Mouse (Mus musculus): ENCODE results near the gene Ttc7b. TPM values are rescaled to one million over a fixed set of nuclear protein-coding genes. Genes with fewer than 3 reads are reported as not detected.
A peak's percentile ranks its signal among the peaks of the same experiment; 100 is the strongest.

The Ttc7b gene
- polyA plus RNA-seq, 1 experiment from 2014 or later: 6.3 TPM

DNA sequence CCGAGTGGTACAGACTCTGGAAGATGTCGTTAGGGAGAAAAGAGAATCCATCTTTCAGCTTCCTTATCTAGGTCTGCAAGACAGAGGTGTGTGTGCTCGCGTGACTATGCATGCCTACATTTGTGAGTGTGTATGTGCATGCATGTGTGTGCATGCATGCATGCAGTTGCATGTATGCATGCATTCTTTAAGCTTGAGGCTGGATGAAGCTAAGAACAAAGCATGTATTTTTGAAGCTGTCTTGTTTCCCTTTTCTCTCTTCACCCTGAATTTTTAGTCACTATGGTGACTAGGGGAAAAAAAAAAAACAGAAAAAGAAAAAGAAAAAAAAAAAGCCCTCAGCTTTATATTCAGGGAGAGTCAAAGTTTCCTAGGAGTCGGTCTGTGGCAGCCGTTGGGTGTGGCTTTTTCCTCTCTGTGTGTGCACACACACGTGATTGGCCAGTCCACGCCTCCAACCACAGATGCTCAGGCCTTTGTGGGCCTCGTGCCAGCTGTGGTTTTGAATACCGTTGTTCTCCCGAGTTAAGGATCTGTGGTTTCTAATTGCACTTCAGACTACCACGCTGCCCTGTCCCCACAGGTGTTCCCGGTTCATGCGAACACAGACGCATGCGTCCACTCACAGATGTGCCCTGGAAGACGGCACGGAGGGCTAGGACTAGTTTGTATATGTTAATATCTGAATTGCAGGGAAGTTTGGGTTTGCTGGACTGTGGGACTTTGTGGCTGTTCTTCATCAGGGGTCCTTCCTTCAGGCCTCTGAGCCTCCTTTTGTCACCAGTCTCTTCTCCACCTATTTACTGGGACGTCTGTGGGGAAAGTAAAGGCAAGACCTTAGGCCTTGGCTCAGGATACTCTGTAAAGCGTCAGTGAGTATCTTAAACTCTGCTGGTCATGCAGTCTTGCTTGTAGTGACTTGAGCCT lies 243.8 kb downstream of the Ttc7b start:
- 31% methylated on average over 20 of the region's 20 CpGs for WGBS
- Histone ChIP-seq H3K9me3 (replicated peaks; ENCODE audit: control insufficient read depth, low read length) (no peaks in the 10 kb centered on the region), H3K36me3 (ENCODE audit: control insufficient read depth, insufficient read depth, low read length) (no peaks in the 10 kb centered on the region), H3K9ac (ENCODE audit: low read length) (no peak overlapping the region), H3K4me2 (ENCODE audit: low read length) (no peak overlapping the region), H3K4me1 (ENCODE audit: control insufficient read depth, insufficient read depth, low read length) (peaks cover 22% of the 10 kb centered on the region), H3K27ac (ENCODE audit: low read depth, low read length) (peak overlapping the region; percentile 21; the same call in 1 of the 2 replicates), H3K4me3 (ENCODE audit: low read depth, low read length) (no peak overlapping the region), H3K27me3 (replicated peaks; ENCODE audit: control insufficient read depth, insufficient read depth, low read length) (no peaks in the 10 kb centered on the region)
- DNase-seq (ENCODE audit: low spot score) (peak; percentile 91), ATAC-seq (peak; percentile 78)

DNA sequence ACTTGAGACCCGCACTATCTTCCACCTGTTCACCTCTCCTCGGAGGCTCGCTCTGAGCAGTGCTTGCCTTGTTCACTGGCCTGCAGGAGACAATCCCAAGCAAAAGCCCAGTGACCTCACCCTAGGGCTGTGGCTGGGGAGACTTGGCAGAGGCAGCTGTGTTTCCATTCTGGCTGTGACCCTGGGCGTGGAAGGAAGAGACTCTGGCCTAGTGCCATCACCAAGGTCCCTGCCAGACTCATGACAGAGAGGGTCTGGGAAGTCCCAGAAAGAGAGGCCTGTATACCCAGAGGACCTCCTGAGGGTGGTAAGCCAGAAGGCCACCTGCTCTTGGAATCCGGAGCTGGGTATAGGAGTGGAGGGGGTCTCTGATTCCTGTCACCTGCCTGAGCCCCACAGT lies 244.8 kb downstream of the Ttc7b start:
- Histone ChIP-seq H3K4me3 (ENCODE audit: low read depth, low read length) (no peak overlapping the region), H3K4me2 (ENCODE audit: low read length) (no peak overlapping the region), H3K27ac (ENCODE audit: low read depth, low read length) (no peak overlapping the region), H3K9ac (ENCODE audit: low read length) (no peak overlapping the region), H3K9me3 (replicated peaks; ENCODE audit: control insufficient read depth, low read length) (no peaks in the 10 kb centered on the region), H3K36me3 (ENCODE audit: control insufficient read depth, insufficient read depth, low read length) (no peaks in the 10 kb centered on the region), H3K4me1 (ENCODE audit: control insufficient read depth, insufficient read depth, low read length) (peaks cover 20% of the 10 kb centered on the region), H3K27me3 (replicated peaks; ENCODE audit: control insufficient read depth, insufficient read depth, low read length) (no peaks in the 10 kb centered on the region)
- DNase-seq (ENCODE audit: low spot score) (no peak), ATAC-seq (no peak)
- 68% methylated on average over 5 of the region's 5 CpGs for WGBS

DNA sequence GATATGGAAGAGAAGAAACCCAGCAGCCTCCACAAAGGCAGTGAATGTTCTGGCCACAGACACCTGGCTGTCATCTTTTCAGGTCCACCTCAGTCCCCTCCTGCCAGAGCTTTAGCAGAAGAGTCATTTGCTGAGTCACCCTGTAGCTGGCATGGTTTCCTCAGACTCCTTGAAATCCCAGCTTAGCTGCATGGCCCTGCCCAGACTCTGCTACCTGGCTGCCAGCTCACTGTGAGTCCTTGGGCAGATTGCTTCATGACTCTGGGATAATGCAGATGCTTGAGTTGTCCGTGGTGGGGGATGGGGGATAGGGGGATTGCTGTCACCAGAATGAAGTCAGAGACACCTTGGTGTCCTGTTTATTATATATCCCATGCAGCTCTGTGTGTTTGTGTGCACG lies 247.6 kb downstream of the Ttc7b start:
- H3K27ac ChIP-seq (ENCODE audit: low read depth, low read length): no peak overlapping the region
- no peaks in the 10 kb centered on the region for H3K27me3 ChIP-seq (replicated peaks; ENCODE audit: control insufficient read depth, insufficient read depth, low read length)
- no peak overlapping the region for H3K4me3 ChIP-seq (ENCODE audit: low read depth, low read length)
- 80% methylated on average over 2 of the region's 2 CpGs for WGBS
- H3K9ac ChIP-seq (ENCODE audit: low read length): no peak overlapping the region
- DNase-seq (ENCODE audit: low spot score): no peak
- no peaks in the 10 kb centered on the region for H3K36me3 ChIP-seq (ENCODE audit: control insufficient read depth, insufficient read depth, low read length)
- H3K9me3 ChIP-seq (replicated peaks; ENCODE audit: control insufficient read depth, low read length): no peaks in the 10 kb centered on the region
- no peak for ATAC-seq
- peaks cover 20% of the 10 kb centered on the region for H3K4me1 ChIP-seq (ENCODE audit: control insufficient read depth, insufficient read depth, low read length)
- H3K4me2 ChIP-seq (ENCODE audit: low read length): no peak overlapping the region

DNA sequence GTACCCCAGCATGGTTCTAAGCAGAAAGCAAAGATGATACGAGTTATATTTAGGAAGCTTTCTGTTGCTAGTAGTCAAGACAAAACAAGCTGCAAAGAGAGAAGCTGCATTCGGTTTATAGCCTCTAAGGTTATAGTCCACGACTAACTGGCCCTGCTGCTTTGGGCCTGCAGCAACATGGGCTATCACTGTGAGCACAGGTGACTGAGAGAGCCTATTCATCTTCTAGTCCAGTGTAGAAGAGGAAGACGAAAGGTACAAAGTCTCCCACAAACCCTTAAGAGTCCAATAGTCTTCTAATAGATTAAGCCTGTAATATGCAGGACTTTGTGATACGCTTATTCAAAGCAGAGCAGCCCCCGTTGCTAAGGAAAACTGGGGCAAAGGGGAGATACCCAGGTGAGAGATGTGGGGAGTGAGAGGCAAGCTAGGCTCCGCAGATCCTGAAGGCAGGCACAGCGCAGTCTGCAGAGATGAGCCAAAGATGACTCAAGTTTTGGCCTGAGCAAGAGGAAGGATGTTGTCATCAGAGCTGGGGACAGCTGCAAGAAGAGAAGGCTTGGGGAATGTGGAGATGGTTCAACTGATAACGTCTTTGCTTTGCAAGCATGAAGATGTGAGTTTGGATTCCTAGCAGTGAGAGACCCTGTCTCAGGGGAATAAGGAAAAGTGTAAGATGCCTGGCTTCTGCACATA lies 250.5 kb downstream of the Ttc7b start:
- 87% methylated on average over 9 of the region's 9 CpGs for WGBS
- no peak for DNase-seq (ENCODE audit: low spot score)
- Histone ChIP-seq H3K27me3 (replicated peaks; ENCODE audit: control insufficient read depth, insufficient read depth, low read length) (no peaks in the 10 kb centered on the region), H3K27ac (ENCODE audit: low read depth, low read length) (no peak overlapping the region), H3K4me1 (ENCODE audit: control insufficient read depth, insufficient read depth, low read length) (peaks cover 6% of the 10 kb centered on the region; the same call in 1 of the 2 replicates), H3K9ac (ENCODE audit: low read length) (no peak overlapping the region), H3K4me2 (ENCODE audit: low read length) (no peak overlapping the region), H3K9me3 (replicated peaks; ENCODE audit: control insufficient read depth, low read length) (no peaks in the 10 kb centered on the region), H3K36me3 (ENCODE audit: control insufficient read depth, insufficient read depth, low read length) (no peaks in the 10 kb centered on the region), H3K4me3 (ENCODE audit: low read depth, low read length) (no peak overlapping the region)
- ATAC-seq: no peak

DNA sequence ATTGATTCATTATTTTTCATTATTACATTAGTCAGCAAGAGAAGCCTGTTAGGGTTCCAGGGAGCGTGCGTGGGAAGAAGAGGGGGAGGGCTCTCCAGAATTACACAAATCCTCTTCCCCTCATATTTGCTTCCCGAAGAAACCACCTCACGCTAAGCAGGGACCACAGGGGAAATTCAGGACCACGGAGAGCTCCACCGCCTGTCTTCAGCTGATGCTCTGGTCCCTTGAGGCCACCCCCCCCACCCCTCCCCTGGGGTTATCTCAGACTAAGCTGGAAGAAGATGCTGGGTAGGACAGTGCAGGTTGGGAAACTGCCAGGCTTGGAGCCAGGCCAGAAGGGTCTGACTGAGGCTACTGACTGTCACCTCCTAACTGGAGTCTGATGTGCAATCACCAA lies 252.6 kb downstream of the Ttc7b start:
- Histone ChIP-seq H3K27me3 (replicated peaks; ENCODE audit: control insufficient read depth, insufficient read depth, low read length) (no peaks in the 10 kb centered on the region), H3K9ac (ENCODE audit: low read length) (no peak overlapping the region), H3K9me3 (replicated peaks; ENCODE audit: control insufficient read depth, low read length) (no peaks in the 10 kb centered on the region), H3K36me3 (ENCODE audit: control insufficient read depth, insufficient read depth, low read length) (no peaks in the 10 kb centered on the region), H3K4me1 (ENCODE audit: control insufficient read depth, insufficient read depth, low read length) (peaks cover 6% of the 10 kb centered on the region; the same call in 1 of the 2 replicates), H3K4me2 (ENCODE audit: low read length) (no peak overlapping the region), H3K27ac (ENCODE audit: low read depth, low read length) (no peak overlapping the region), H3K4me3 (ENCODE audit: low read depth, low read length) (no peak overlapping the region)
- DNase-seq (ENCODE audit: low spot score) (peak; percentile 53), ATAC-seq (no peak)
- 16% methylated on average over 6 of the region's 6 CpGs for WGBS

DNA sequence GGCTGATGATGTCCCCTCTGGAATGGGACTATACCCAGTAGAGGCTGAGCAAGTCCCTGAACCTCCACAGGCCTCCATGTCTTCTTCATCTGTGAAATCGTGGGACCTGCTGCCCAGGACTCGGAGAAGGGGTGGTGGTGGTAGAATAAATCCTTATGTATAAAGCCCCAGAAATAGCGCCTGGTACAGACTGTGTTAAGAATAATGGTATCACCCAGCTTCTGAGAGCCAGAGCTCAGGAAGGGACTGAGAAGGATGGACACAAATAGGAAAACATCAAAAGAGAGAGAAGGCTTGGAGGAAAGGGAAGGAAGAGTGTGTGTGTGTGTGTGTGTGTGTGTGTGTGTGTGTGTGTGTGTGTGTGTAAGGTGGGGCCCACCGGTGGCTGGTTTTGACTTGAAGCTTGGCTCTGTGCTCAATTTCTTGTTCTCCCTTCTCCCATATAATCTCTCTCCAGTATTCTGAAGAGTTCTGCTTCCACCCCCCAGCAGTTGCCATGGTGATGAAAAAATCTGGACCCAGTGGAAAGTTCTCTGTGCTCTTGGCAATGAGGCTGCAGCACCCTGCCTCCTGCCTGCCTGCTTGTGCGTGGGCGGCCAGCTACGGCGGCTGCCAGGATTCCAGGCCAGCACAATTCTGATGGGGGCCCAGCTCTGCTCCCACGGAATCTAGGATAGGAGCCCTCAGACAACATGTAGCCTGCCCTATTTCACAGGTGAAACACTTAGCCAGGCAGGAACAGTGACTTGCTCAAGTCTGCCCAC lies 254.9 kb downstream of the Ttc7b start:
- Histone ChIP-seq H3K4me3 (ENCODE audit: low read depth, low read length) (no peak overlapping the region), H3K27me3 (replicated peaks; ENCODE audit: control insufficient read depth, insufficient read depth, low read length) (no peaks in the 10 kb centered on the region), H3K27ac (ENCODE audit: low read depth, low read length) (peak overlapping the region; percentile 44; the same call in 1 of the 2 replicates), H3K36me3 (ENCODE audit: control insufficient read depth, insufficient read depth, low read length) (no peaks in the 10 kb centered on the region), H3K9me3 (replicated peaks; ENCODE audit: control insufficient read depth, low read length) (no peaks in the 10 kb centered on the region), H3K4me2 (ENCODE audit: low read length) (no peak overlapping the region), H3K4me1 (ENCODE audit: control insufficient read depth, insufficient read depth, low read length) (peaks cover 6% of the 10 kb centered on the region; the same call in 1 of the 2 replicates), H3K9ac (ENCODE audit: low read length) (no peak overlapping the region)
- peak; percentile 85 for ATAC-seq
- 46% methylated on average over 9 of the region's 9 CpGs for WGBS
- DNase-seq (ENCODE audit: low spot score): peak; percentile 82

DNA sequence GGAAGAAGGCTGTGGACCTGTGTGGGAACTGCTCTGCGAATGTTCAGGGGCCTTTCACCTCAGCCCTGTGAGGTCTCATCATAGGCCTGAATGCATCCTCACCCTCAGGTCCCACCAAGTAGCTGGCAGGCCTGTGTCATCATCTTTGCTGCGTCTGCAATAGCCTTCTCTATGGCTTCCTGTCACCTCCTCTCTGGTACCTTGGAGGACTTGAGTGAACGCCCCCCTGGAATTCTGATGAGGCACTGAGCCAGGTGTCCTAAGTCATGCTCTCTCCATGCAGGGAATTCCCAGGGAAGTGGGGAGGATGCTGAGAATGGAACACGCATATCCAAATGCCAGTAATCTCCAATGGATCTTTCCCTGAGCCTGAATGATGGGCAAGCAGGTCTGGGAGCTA lies 255.7 kb downstream of the Ttc7b start:
- DNase-seq (ENCODE audit: low spot score): no peak
- no peaks in the 10 kb centered on the region for H3K36me3 ChIP-seq (ENCODE audit: control insufficient read depth, insufficient read depth, low read length)
- peaks cover 8% of the 10 kb centered on the region for H3K4me1 ChIP-seq (ENCODE audit: control insufficient read depth, insufficient read depth, low read length)
- no peak overlapping the region for H3K4me2 ChIP-seq (ENCODE audit: low read length)
- no peak overlapping the region for H3K9ac ChIP-seq (ENCODE audit: low read length)
- no peak overlapping the region for H3K4me3 ChIP-seq (ENCODE audit: low read depth, low read length)
- no peaks in the 10 kb centered on the region for H3K9me3 ChIP-seq (replicated peaks; ENCODE audit: control insufficient read depth, low read length)
- H3K27ac ChIP-seq (ENCODE audit: low read depth, low read length): no peak overlapping the region
- 85% methylated on average over 4 of the region's 4 CpGs for WGBS
- ATAC-seq: no peak
- H3K27me3 ChIP-seq (replicated peaks; ENCODE audit: control insufficient read depth, insufficient read depth, low read length): no peaks in the 10 kb centered on the region

DNA sequence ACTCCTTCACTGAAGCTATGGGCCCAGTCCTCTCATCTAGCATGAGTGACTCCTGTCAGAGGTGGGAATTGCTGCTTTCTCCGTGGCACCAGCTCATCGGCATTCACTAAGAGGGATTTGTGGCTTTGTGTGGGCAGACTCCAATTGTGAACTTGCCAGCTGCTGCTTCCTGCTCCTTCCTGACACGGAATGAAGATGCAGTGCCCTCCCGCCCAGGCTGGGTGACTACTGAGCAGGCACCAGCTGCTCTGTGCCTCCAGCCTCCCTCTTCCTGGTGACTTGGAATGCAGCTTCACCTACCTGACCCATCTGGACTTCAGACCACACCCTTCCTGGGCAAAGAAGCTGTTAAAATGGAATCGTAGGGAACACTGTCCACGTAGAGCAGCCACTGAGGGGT lies 257.8 kb downstream of the Ttc7b start:
- Histone ChIP-seq H3K4me2 (ENCODE audit: low read length) (no peak overlapping the region), H3K27ac (ENCODE audit: low read depth, low read length) (no peak overlapping the region), H3K4me1 (ENCODE audit: control insufficient read depth, insufficient read depth, low read length) (peaks cover 8% of the 10 kb centered on the region), H3K27me3 (replicated peaks; ENCODE audit: control insufficient read depth, insufficient read depth, low read length) (no peaks in the 10 kb centered on the region), H3K9me3 (replicated peaks; ENCODE audit: control insufficient read depth, low read length) (no peaks in the 10 kb centered on the region), H3K4me3 (ENCODE audit: low read depth, low read length) (no peak overlapping the region), H3K36me3 (ENCODE audit: control insufficient read depth, insufficient read depth, low read length) (no peaks in the 10 kb centered on the region), H3K9ac (ENCODE audit: low read length) (no peak overlapping the region)
- DNase-seq (ENCODE audit: low spot score): no peak
- WGBS: 76% methylated on average over 6 of the region's 6 CpGs
- no peak for ATAC-seq

All from forebrain, embryonic 14.5 days (tissue).